ENCODE assay signal across 12 mouse cellular contexts in genomic region chr19:42019011-42019522, GRCm38 (mm10). TPM values are rescaled to one million over a fixed set of nuclear protein-coding genes. Genes with fewer than 3 reads are reported as not detected.
DNase-seq lines count a peak whose midpoint lies in the region; ATAC-seq lines count a peak whose summit lies in the region.
"Had no signal": no experiment of that assay in that cellular context is flagged by ENCODE, and none has a peak within 500 bp of the region (broad histone marks: within the 10 kb centered on the region; RNA-seq: fewer than 3 reads in every experiment).

No protein-coding gene starts in this region.

- DNase-seq in hindbrain, embryonic 10.5 days (ENCODE audit: low spot score) = peak; percentile 38
- no peak for DNase-seq in hindbrain, embryonic 14.5 days (ENCODE audit: low spot score)
- DNase-seq in CD4-positive, CD25-positive, alpha-beta regulatory T cell, adult 2 months (ENCODE audit: low read depth, low spot score) = peak; percentile 30
- no peak for DNase-seq in cerebellum, adult 8-10 months
- DNase-seq in spleen, adult 18-20 months = no peak
- no peak for DNase-seq in right cerebral cortex, postnatal 14 days
- DNase-seq: kidney, postnatal 14 days had no signal

- H3K27me3 ChIP-seq in hindbrain, embryonic 10.5 days (ENCODE audit: insufficient read depth, poor library complexity, severe bottlenecking) = no peaks in the 10 kb centered on the region
- no peaks in the 10 kb centered on the region for H3K27me3 ChIP-seq in hindbrain, embryonic 14.5 days (ENCODE audit: control insufficient read depth, insufficient read depth, low read length)
- no peaks in the 10 kb centered on the region for H3K27me3 ChIP-seq in embryonic facial prominence, embryonic 12.5 days
- H3K27me3 ChIP-seq: Patski had no signal

- no peak overlapping the region for H3K9ac ChIP-seq in hindbrain, embryonic 14.5 days
- H3K9ac ChIP-seq in embryonic facial prominence, embryonic 12.5 days = no peak overlapping the region

- H3K9me3 ChIP-seq in hindbrain, embryonic 10.5 days = no peaks in the 10 kb centered on the region
- H3K9me3 ChIP-seq in hindbrain, embryonic 14.5 days (ENCODE audit: control insufficient read depth, low read length) = no peaks in the 10 kb centered on the region
- no peaks in the 10 kb centered on the region for H3K9me3 ChIP-seq in embryonic facial prominence, embryonic 12.5 days

- ATAC-seq in hindbrain, embryonic 14.5 days (ENCODE audit: low FRiP score) = no peak
- ATAC-seq in embryonic facial prominence, embryonic 12.5 days (ENCODE audit: insufficient number of reproducible peaks, insufficient read depth, low FRiP score, low TSS enrichment) = no peak
- ATAC-seq in megakaryocyte, adult 5-6 weeks (ENCODE audit: poor library complexity, severe bottlenecking) = peak; percentile 46; the same call in 1 of the 2 replicates
- ATAC-seq: Patski had no signal

- no peaks in the 10 kb centered on the region for H3K36me3 ChIP-seq in hindbrain, embryonic 10.5 days
- H3K36me3 ChIP-seq in hindbrain, embryonic 14.5 days (replicated peaks; ENCODE audit: control insufficient read depth, insufficient read depth) = no peaks in the 10 kb centered on the region
- no peaks in the 10 kb centered on the region for H3K36me3 ChIP-seq in embryonic facial prominence, embryonic 12.5 days

- H3K4me1 ChIP-seq in hindbrain, embryonic 10.5 days (replicated peaks) = peaks cover 57% of the 10 kb centered on the region
- H3K4me1 ChIP-seq in hindbrain, embryonic 14.5 days (replicated peaks; ENCODE audit: control insufficient read depth, insufficient read depth, low read length) = 0 out of 2 replicates have a peak, but pooled peaks cover 3% of the 10 kb centered on the region
- peaks cover 37% of the 10 kb centered on the region for H3K4me1 ChIP-seq in embryonic facial prominence, embryonic 12.5 days

- no peak overlapping the region for H3K4me3 ChIP-seq in hindbrain, embryonic 10.5 days
- no peak overlapping the region for H3K4me3 ChIP-seq in hindbrain, embryonic 14.5 days (replicated peaks; ENCODE audit: low read length)
- no peak overlapping the region for H3K4me3 ChIP-seq in embryonic facial prominence, embryonic 12.5 days
- H3K4me3 ChIP-seq: erythroblast, embryonic 14.5 days had no signal

- H3K4me2 ChIP-seq in hindbrain, embryonic 14.5 days (replicated peaks) = no peak overlapping the region
- no peak overlapping the region for H3K4me2 ChIP-seq in embryonic facial prominence, embryonic 12.5 days (replicated peaks)

- peak overlapping the region; percentile 36 for H3K27ac ChIP-seq in hindbrain, embryonic 10.5 days
- no peak overlapping the region for H3K27ac ChIP-seq in hindbrain, embryonic 14.5 days
- H3K27ac ChIP-seq in embryonic facial prominence, embryonic 12.5 days = peak overlapping the region; percentile 58

- WGBS in hindbrain, embryonic 10.5 days = 30% methylated on average over 4 of the region's 4 CpGs
- WGBS in hindbrain, embryonic 14.5 days = 41% methylated on average over 4 of the region's 4 CpGs
- 13% methylated on average over 4 of the region's 4 CpGs for WGBS in embryonic facial prominence, embryonic 12.5 days

RNA-seq across cellular contexts. Expression of gene Ankrd2, which starts 16.7 kb away (rescaled TPM):
- polyA plus RNA-seq in hindbrain, embryonic 10.5 days (2016; fragmentation: Nextera tagmentation; extraction: Ambion mirVana) = 0.39 TPM in 1 of 2 replicates, not detected in the other
- polyA plus RNA-seq in hindbrain, embryonic 14.5 days (2014; fragmentation: Nextera tagmentation; extraction: Ambion mirVana) = 0.82 and 1.2 TPM in 2 replicates
- polyA plus RNA-seq in embryonic facial prominence, embryonic 12.5 days (2016; fragmentation: Nextera tagmentation; extraction: Ambion mirVana) = 0.24 and 0.27 TPM in 2 replicates
- not detected in 2 replicates for total RNA-seq in megakaryocyte, adult 5-6 weeks (2015)
- not detected in 2 replicates for total RNA-seq in megakaryocyte, adult 5-6 weeks (2017)
- polyA plus RNA-seq: erythroblast, embryonic 14.5 days; urinary bladder, adult 2 months had no signal

RNA-seq across cellular contexts. Expression of gene Hoga1, which starts 26.3 kb away (rescaled TPM):
- polyA plus RNA-seq in hindbrain, embryonic 10.5 days (2016; fragmentation: Nextera tagmentation; extraction: Ambion mirVana) = 1.3 and 1.9 TPM in 2 replicates
- 1.3 and 2.2 TPM in 2 replicates for polyA plus RNA-seq in hindbrain, embryonic 14.5 days (2014; fragmentation: Nextera tagmentation; extraction: Ambion mirVana)
- polyA plus RNA-seq in embryonic facial prominence, embryonic 12.5 days (2016; fragmentation: Nextera tagmentation; extraction: Ambion mirVana) = 1.3 and 1.9 TPM in 2 replicates
- not detected in 2 replicates for total RNA-seq in megakaryocyte, adult 5-6 weeks (2015)
- 0.20 and 1.2 TPM in 2 replicates for total RNA-seq in megakaryocyte, adult 5-6 weeks (2017)
- polyA plus RNA-seq: erythroblast, embryonic 14.5 days had no signal

RNA-seq across cellular contexts. Expression of gene 4933411K16Rik, which starts 33.0 kb away (rescaled TPM):
- not detected in 2 replicates for polyA plus RNA-seq in hindbrain, embryonic 10.5 days (2016; fragmentation: Nextera tagmentation; extraction: Ambion mirVana)
- not detected in 2 replicates for polyA plus RNA-seq in hindbrain, embryonic 14.5 days (2014; fragmentation: Nextera tagmentation; extraction: Ambion mirVana)
- not detected in 2 replicates for polyA plus RNA-seq in embryonic facial prominence, embryonic 12.5 days (2016; fragmentation: Nextera tagmentation; extraction: Ambion mirVana)
- total RNA-seq in megakaryocyte, adult 5-6 weeks (2015) = not detected in 2 replicates
- not detected in 2 replicates for total RNA-seq in megakaryocyte, adult 5-6 weeks (2017)
- polyA plus RNA-seq: erythroblast, embryonic 14.5 days had no signal

RNA-seq across cellular contexts. Expression of gene Ubtd1, which starts 37.5 kb away (rescaled TPM):
- 11.5 and 16.9 TPM in 2 replicates for polyA plus RNA-seq in hindbrain, embryonic 10.5 days (2016; fragmentation: Nextera tagmentation; extraction: Ambion mirVana)
- 8.6 and 9.2 TPM in 2 replicates for polyA plus RNA-seq in hindbrain, embryonic 14.5 days (2014; fragmentation: Nextera tagmentation; extraction: Ambion mirVana)
- polyA plus RNA-seq in embryonic facial prominence, embryonic 12.5 days (2016; fragmentation: Nextera tagmentation; extraction: Ambion mirVana) = 20.3 and 20.5 TPM in 2 replicates
- 15.1 and 17.0 TPM in 2 replicates for total RNA-seq in megakaryocyte, adult 5-6 weeks (2015)
- total RNA-seq in megakaryocyte, adult 5-6 weeks (2017) = 11.9 and 12.2 TPM in 2 replicates

RNA-seq across cellular contexts. Expression of gene Mms19, which starts 38.1 kb away (rescaled TPM):
- 32.2 and 39.5 TPM in 2 replicates for polyA plus RNA-seq in hindbrain, embryonic 10.5 days (2016; fragmentation: Nextera tagmentation; extraction: Ambion mirVana)
- 29.6 and 31.6 TPM in 2 replicates for polyA plus RNA-seq in hindbrain, embryonic 14.5 days (2014; fragmentation: Nextera tagmentation; extraction: Ambion mirVana)
- 41.5 and 41.7 TPM in 2 replicates for polyA plus RNA-seq in embryonic facial prominence, embryonic 12.5 days (2016; fragmentation: Nextera tagmentation; extraction: Ambion mirVana)
- 18.5 and 24.7 TPM in 2 replicates for total RNA-seq in megakaryocyte, adult 5-6 weeks (2015)
- 21.7 and 33.8 TPM in 2 replicates for total RNA-seq in megakaryocyte, adult 5-6 weeks (2017)

Comparison
In these comparisons a context has a peak if more than half of its experiments do, and no peak if none do; other contexts are left out.
1. DNase-seq: peak in hindbrain, embryonic 10.5 days (single experiment) and CD4-positive, CD25-positive, alpha-beta regulatory T cell, adult 2 months (single experiment); none in hindbrain, embryonic 14.5 days (single experiment), cerebellum, adult 8-10 months (single experiment), spleen, adult 18-20 months (0 of 2) and right cerebral cortex, postnatal 14 days (single experiment).